Mouse (Mus musculus) WW6 (cell line): ENCODE measurements around the gene Il5ra.

Experiments used
- DNase-seq: peaks from one replicate; pipeline ENCODE4 v3.0.0-alpha.2; 2013; ENCODE audit warnings: low read depth, low spot score

Il5ra gene

GRCm38 (mm10) chr6:106748887-106749388 is at the start of gene Il5ra:
Gene Il5ra, minus strand, starts transcription at chr6:106749037.
- DNase-seq = no peak

- DNase-seq = no peak
These were observed 45.4 kb upstream of the Il5ra start for GRCm38 (mm10) chr6:106794094-106794814.

- DNase-seq = no peak
These were observed 44.8 kb upstream of the Il5ra start for GRCm38 (mm10) chr6:106793621-106794020.

GRCm38 (mm10) chr6:106793088-106793487 is 44.3 kb upstream of the Il5ra start:
- DNase-seq = no peak

GRCm38 (mm10) chr6:106792486-106792885 is 43.6 kb upstream of the Il5ra start:
- DNase-seq = no peak

- no peak for DNase-seq
These were observed 42.6 kb upstream of the Il5ra start for GRCm38 (mm10) chr6:106791429-106791828.

DNA sequence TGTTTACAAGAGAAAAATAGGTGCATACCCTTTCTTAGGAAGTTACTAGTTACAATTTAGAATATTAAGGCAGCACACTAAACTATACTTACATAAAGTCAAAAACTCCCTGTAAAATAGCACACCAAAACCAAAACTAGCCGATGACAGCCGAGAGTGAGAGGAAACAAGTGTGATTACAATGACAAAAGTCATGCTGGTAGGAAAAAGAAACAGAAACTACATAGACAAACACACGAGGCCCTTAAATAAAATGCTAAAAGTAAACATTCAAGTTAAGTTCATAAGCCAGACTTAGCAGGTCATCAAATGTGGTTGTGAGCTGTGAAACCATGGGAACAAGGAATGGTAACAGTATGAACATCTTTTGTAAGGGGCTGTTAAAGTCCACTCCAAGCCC is 38.3 kb upstream of the Il5ra start:
- no peak for DNase-seq

DNA sequence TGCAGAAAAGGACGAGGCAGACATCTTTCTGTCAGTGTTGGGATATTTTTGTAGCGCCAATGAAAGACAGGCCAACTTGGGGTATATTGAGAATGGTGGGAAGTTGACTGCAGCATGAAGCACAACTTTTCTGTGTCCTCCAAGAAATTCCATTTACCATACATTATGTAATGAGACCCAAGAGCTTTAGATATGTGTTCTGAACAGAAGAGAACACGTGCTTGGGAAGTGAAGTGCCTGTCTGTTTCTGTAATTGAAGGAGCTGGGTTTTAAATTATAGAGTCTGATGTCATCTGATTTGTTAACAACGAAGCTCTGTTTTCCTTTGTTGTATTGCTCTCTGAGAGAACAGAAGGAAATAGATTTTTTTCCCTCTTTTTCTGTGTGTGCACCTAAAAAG is 21.2 kb upstream of the Il5ra start:
- no peak for DNase-seq

GRCm38 (mm10) chr6:106769290-106769866 is 20.5 kb upstream of the Il5ra start:
- DNase-seq = no peak

- DNase-seq = peak; percentile 98
These were observed 19.9 kb upstream of the Il5ra start, which contains the start of gene Trnt1 for GRCm38 (mm10) chr6:106768640-106769289. Gene Trnt1, plus strand, starts transcription at chr6:106769120.

DNA sequence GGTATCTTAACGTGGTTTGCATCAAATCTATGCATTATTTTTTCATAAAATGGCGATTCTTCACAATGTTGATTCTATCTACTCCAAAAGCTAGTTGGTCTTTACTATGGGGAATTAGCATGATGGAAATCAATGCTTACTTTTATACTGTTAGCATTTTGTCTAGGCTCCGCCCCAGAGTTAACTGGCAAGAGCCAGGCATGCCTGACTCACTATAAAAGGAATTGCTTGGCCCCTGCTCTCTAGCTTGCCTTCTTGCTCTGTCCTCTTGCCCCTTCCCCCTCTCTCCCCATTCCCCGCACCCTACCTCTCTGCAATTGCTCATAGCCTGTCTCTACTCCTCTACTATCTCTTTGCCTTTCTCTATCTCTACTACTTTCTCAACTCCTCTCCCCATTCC is 17.9 kb upstream of the Il5ra start:
- no peak for DNase-seq

- no peak for DNase-seq
These were observed 17.1 kb upstream of the Il5ra start for GRCm38 (mm10) chr6:106765892-106766291.

- no peak for DNase-seq
These were observed 12.6 kb upstream of the Il5ra start for GRCm38 (mm10) chr6:106761486-106761885.

DNA sequence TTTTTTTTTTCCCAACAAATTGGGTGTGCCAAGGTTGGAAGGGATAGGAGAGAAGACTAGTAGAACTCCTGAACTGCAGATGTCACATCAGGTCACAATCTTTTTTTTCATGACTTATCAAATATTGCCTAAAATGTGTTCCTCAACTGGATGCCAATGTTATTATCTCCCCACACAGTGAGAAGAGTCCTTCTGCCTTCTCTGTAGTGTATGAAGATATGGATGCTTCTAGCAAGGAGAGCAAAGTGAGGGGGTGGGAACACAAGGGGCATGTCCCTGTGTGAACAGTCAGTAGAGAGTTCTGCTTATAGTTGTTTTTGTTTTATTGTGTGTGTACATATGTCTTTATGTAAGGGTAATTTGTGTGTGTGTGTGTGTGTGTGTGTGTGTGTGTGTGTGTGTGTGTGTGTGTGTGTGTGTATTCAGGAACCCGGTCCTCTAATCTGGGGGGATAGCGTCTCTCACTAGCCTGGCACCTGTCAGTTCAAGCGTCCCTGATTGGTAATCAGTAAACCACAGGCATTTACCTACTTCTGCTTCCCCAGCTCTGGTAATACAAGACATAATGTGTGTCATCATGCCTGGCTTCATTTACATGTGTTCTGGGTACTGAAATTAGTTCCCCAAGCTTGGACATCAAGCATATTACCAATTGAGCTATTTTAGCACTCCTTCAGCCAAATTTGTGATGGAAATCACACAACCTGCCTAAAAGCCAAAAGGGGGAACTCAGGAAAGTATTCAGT is 11.8 kb upstream of the Il5ra start:
- DNase-seq = no peak

- DNase-seq = no peak
These were observed 9.5 kb upstream of the Il5ra start for GRCm38 (mm10) chr6:106758299-106758698.

GRCm38 (mm10) chr6:106750291-106750690 is 1.5 kb upstream of the Il5ra start:
- DNase-seq = no peak

- DNase-seq = no peak
These were observed 1.0 kb downstream of the Il5ra start for GRCm38 (mm10) chr6:106747804-106748203.

DNA sequence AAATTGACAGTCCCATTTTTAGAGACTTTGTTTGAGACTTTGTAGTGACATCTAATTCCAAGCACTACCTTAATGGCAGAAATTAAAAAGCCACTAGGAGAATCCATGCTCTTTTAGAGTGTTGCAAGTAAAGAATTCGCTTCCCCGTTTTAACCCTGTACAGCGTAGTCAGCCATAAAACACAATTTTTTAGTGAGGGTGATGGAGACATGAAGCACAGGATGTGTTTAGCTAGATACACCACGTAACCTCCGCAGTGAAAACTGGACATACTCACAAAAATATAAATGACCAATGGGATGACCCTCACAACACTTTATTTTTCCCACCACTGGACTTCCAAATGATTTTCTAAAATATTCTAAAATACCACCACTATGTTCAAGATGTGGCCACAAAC is 1.6 kb downstream of the Il5ra start:
- no peak for DNase-seq

DNA sequence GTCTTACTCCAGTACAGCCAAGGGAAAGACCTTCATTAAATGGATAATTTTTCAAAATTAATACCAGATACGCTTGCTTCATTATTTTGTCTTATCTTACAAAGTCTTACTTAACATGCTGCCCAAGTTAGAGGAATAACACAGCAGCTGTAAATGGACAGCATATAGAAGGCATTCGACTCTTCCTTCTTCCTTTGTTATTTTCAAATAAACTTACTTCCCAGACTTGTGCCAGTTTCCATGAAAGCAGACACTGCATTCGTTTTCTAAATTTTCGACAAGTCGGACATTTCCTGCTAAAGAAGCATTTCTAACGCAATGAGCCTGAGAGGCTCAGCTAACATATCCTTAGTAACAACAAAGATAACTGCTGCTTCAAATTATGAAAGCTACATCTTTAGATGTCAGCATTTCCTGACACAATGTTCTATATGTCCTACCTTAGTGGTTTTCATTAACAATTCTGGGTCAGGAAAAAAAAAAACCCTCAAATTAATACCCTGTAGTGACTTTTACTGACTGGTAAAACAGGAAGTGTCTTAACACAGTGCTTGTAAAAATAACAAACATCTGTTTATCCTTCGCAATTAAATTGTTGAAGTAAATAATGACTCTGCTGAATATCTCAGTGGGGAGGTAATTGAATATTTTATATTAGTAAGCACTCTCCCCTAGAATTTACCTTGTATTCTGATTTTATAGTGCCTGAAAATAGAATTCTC is 3.0 kb downstream of the Il5ra start:
- no peak for DNase-seq

- DNase-seq = no peak
These were observed 5.1 kb downstream of the Il5ra start for GRCm38 (mm10) chr6:106743556-106744233.
